Mouse (Mus musculus) limb, embryonic 15.5 days (tissue): ENCODE data around the gene Atn1. TPM values are rescaled to one million over a fixed set of nuclear protein-coding genes. Genes with fewer than 3 reads are reported as not detected.

Experiments
- ATAC-seq: fragments of 200-750 bp; cut with Nextera tagmentation; 2 replicates; pipeline ENCODE4 v1.8.0; 2017; ENCODE audit warnings: low read depth, moderate TSS enrichment; ENCODE audit not compliant: insufficient number of reproducible peaks, low FRiP score, low TSS enrichment
- H3K27ac ChIP-seq: fragments of 300-500 bp; sonication (generic); 2 replicates; pipeline ENCODE4 v1.5.1; 2015; ENCODE audit warnings: moderate library complexity, mild to moderate bottlenecking, inconsistent platforms
- H3K27me3 ChIP-seq: fragments of 300-500 bp; sonication (generic); 2 replicates; pipeline ENCODE4 v1.6.1; 2015; ENCODE audit warnings: inconsistent platforms
- H3K36me3 ChIP-seq: fragments of 300-500 bp; sonication (generic); 2 replicates; pipeline ENCODE4 v1.6.1; 2015; ENCODE audit warnings: inconsistent platforms
- H3K4me1 ChIP-seq: fragments of 300-500 bp; sonication (generic); 2 replicates; pipeline ENCODE4 v1.6.1; 2015; ENCODE audit warnings: inconsistent platforms
- H3K4me2 ChIP-seq: fragments of 300-500 bp; sonication (generic); 2 replicates; pipeline ENCODE4 v1.6.1; 2015; ENCODE audit warnings: mild to moderate bottlenecking, inconsistent platforms
- H3K4me3 ChIP-seq: fragments of 300-500 bp; sonication (generic); 2 replicates; pipeline ENCODE4 v1.5.1; 2015; ENCODE audit warnings: mild to moderate bottlenecking, inconsistent platforms
- H3K9ac ChIP-seq: fragments of 300-500 bp; sonication (generic); 2 replicates; pipeline ENCODE4 v1.6.1; 2015; ENCODE audit warnings: inconsistent platforms
- H3K9me3 ChIP-seq: fragments of 300-500 bp; sonication (generic); 2 replicates; pipeline ENCODE4 v1.6.1; 2016; ENCODE audit warnings: inconsistent platforms
- WGBS: fragments of 180-500 bp; shearing (Covaris S2); methylation state at CpG from one replicate; pipeline ENCODE4 v1.1.7; 2015; 5-methylcytosine and 5-hydroxymethylcytosine counted together
- polyA plus RNA-seq: library from polyadenylated mRNA; unstranded; fragments of >200 nt; fragmentation: Nextera tagmentation; extraction: Ambion mirVana; gene quantifications from 2 replicates; pipeline ENCODE4 v1.2.1, GENCODE M21; 2015

The Atn1 gene
- polyA plus RNA-seq, 1 experiment from 2014 or later: 15.7 TPM

- Histone ChIP-seq H3K9me3 (no peaks in the 10 kb centered on the region), H3K27ac (peak within 1 kb of the TSS; percentile 34; the same call in 1 of the 2 replicates), H3K4me3 (no peak within 1 kb of the TSS; the same call in 1 of the 2 replicates), H3K27me3 (no peaks in the 10 kb centered on the region), H3K36me3 (peaks cover 11% of the 10 kb centered on the region), H3K4me2 (peak within 1 kb of the TSS; percentile 30), H3K4me1 (peaks cover 29% of the 10 kb centered on the region), H3K9ac (no peak within 1 kb of the TSS)
- no peak for ATAC-seq
- WGBS: 26% methylated on average over 15 of the region's 15 CpGs
Observed at GRCm38 (mm10) chr6:124738511-124739023, 17.8 kb downstream of the Atn1 start, which contains the start of gene Ptpn6. Gene Ptpn6 (minus strand): TSS chr6:124738714.

GRCm38 (mm10) chr6:124737040-124737439 lies 19.3 kb downstream of the Atn1 start:
- Histone ChIP-seq H3K36me3 (0 out of 2 replicates have a peak, but pooled peaks cover 3% of the 10 kb centered on the region), H3K9ac (no peak overlapping the region), H3K4me1 (peaks cover 32% of the 10 kb centered on the region), H3K9me3 (no peaks in the 10 kb centered on the region), H3K27ac (no peak overlapping the region), H3K4me3 (no peak overlapping the region), H3K4me2 (no peak overlapping the region), H3K27me3 (no peaks in the 10 kb centered on the region)
- ATAC-seq: no peak
- WGBS: 91% methylated on average over 11 of the region's 11 CpGs

GRCm38 (mm10) chr6:124734417-124734816 lies 21.9 kb downstream of the Atn1 start:
- H3K9ac ChIP-seq: no peak overlapping the region
- 87% methylated on average over 3 of the region's 3 CpGs for WGBS
- no peak for ATAC-seq

GRCm38 (mm10) chr6:124732476-124733370 lies 23.6 kb downstream of the Atn1 start:
- no peak overlapping the region for H3K27ac ChIP-seq
- 50% methylated on average over 19 of the region's 19 CpGs for WGBS
- ATAC-seq: no peak
- H3K4me1 ChIP-seq: peaks cover 6% of the 10 kb centered on the region; the same call in 1 of the 2 replicates
- no peaks in the 10 kb centered on the region for H3K36me3 ChIP-seq
- no peak overlapping the region for H3K4me2 ChIP-seq
- no peaks in the 10 kb centered on the region for H3K9me3 ChIP-seq
- H3K4me3 ChIP-seq: peak overlapping the region; percentile 9; the same call in 1 of the 2 replicates
- no peak overlapping the region for H3K9ac ChIP-seq
- H3K27me3 ChIP-seq: no peaks in the 10 kb centered on the region

More at GRCm38 (mm10) chr6:124734417-124734816, 21.9 kb downstream of the Atn1 start:
- H3K4me3 ChIP-seq: no peak overlapping the region
- no peaks in the 10 kb centered on the region for H3K27me3 ChIP-seq
- no peak overlapping the region for H3K27ac ChIP-seq
- no peaks in the 10 kb centered on the region for H3K9me3 ChIP-seq
- no peak overlapping the region for H3K4me2 ChIP-seq
- H3K36me3 ChIP-seq: 0 out of 2 replicates have a peak, but pooled peaks cover 3% of the 10 kb centered on the region
- H3K4me1 ChIP-seq: peaks cover 17% of the 10 kb centered on the region

- Histone ChIP-seq H3K4me1 (peaks cover 6% of the 10 kb centered on the region; the same call in 1 of the 2 replicates), H3K36me3 (no peaks in the 10 kb centered on the region), H3K4me2 (no peak overlapping the region), H3K27ac (no peak overlapping the region), H3K4me3 (no peak overlapping the region), H3K9me3 (no peaks in the 10 kb centered on the region), H3K9ac (no peak overlapping the region), H3K27me3 (no peaks in the 10 kb centered on the region)
- 85% methylated on average over 7 of the region's 7 CpGs for WGBS
- ATAC-seq: no peak
Observed at GRCm38 (mm10) chr6:124731038-124731437, 25.3 kb downstream of the Atn1 start.

- Histone ChIP-seq H3K9me3 (no peaks in the 10 kb centered on the region), H3K36me3 (no peaks in the 10 kb centered on the region), H3K4me3 (no peak overlapping the region), H3K4me2 (no peak overlapping the region), H3K27me3 (no peaks in the 10 kb centered on the region), H3K4me1 (peaks cover 6% of the 10 kb centered on the region; the same call in 1 of the 2 replicates), H3K9ac (no peak overlapping the region), H3K27ac (no peak overlapping the region)
- ATAC-seq: no peak
- 78% methylated on average over 8 of the region's 8 CpGs for whole genome bisulfite sequencing
Observed at GRCm38 (mm10) chr6:124729850-124730705, 26.2 kb downstream of the Atn1 start.

- Histone ChIP-seq H3K9ac (no peak overlapping the region), H3K9me3 (no peaks in the 10 kb centered on the region), H3K4me2 (no peak overlapping the region), H3K27me3 (no peaks in the 10 kb centered on the region), H3K4me3 (no peak overlapping the region), H3K27ac (no peak overlapping the region), H3K36me3 (no peaks in the 10 kb centered on the region), H3K4me1 (peaks cover 6% of the 10 kb centered on the region; the same call in 1 of the 2 replicates)
- WGBS: 88% methylated on average over 10 of the region's 10 CpGs
- ATAC-seq: no peak
Observed at GRCm38 (mm10) chr6:124728621-124729020, 27.7 kb downstream of the Atn1 start.

- Histone ChIP-seq H3K4me3 (no peak overlapping the region), H3K27me3 (no peaks in the 10 kb centered on the region), H3K4me1 (no peaks in the 10 kb centered on the region), H3K9ac (no peak overlapping the region), H3K4me2 (no peak overlapping the region), H3K27ac (no peak overlapping the region), H3K9me3 (no peaks in the 10 kb centered on the region), H3K36me3 (no peaks in the 10 kb centered on the region)
- WGBS: 83% methylated on average over 10 of the region's 10 CpGs
- no peak for ATAC-seq
Observed at GRCm38 (mm10) chr6:124724472-124724871, 31.9 kb downstream of the Atn1 start.

GRCm38 (mm10) chr6:124723541-124723940 lies 32.8 kb downstream of the Atn1 start:
- 66% methylated on average over 8 of the region's 8 CpGs for WGBS

GRCm38 (mm10) chr6:124722876-124723473 lies 33.3 kb downstream of the Atn1 start:
- WGBS: 85% methylated on average over 6 of the region's 6 CpGs
- Histone ChIP-seq H3K4me3 (no peak overlapping the region), H3K27ac (no peak overlapping the region), H3K36me3 (no peaks in the 10 kb centered on the region), H3K9me3 (no peaks in the 10 kb centered on the region), H3K9ac (no peak overlapping the region), H3K4me1 (no peaks in the 10 kb centered on the region), H3K27me3 (no peaks in the 10 kb centered on the region), H3K4me2 (no peak overlapping the region)
- no peak for ATAC-seq

More at GRCm38 (mm10) chr6:124723541-124723940, 32.8 kb downstream of the Atn1 start:
- Histone ChIP-seq H3K9ac (no peak overlapping the region), H3K4me2 (no peak overlapping the region), H3K27ac (no peak overlapping the region), H3K4me3 (no peak overlapping the region), H3K27me3 (no peaks in the 10 kb centered on the region), H3K4me1 (no peaks in the 10 kb centered on the region), H3K9me3 (no peaks in the 10 kb centered on the region), H3K36me3 (no peaks in the 10 kb centered on the region)
- no peak for ATAC-seq

GRCm38 (mm10) chr6:124720904-124721303 lies 35.4 kb downstream of the Atn1 start:
- no peak overlapping the region for H3K4me2 ChIP-seq
- H3K4me3 ChIP-seq: no peak overlapping the region
- H3K9ac ChIP-seq: no peak overlapping the region
- H3K9me3 ChIP-seq: no peaks in the 10 kb centered on the region
- no peaks in the 10 kb centered on the region for H3K27me3 ChIP-seq
- no peak for ATAC-seq
- H3K4me1 ChIP-seq: peaks cover 5% of the 10 kb centered on the region; the same call in 1 of the 2 replicates
- H3K36me3 ChIP-seq: peaks cover 20% of the 10 kb centered on the region
- 76% methylated on average over 11 of the region's 11 CpGs for WGBS
- no peak overlapping the region for H3K27ac ChIP-seq
